Mouse (Mus musculus) liver, embryonic 13.5 days (tissue): ENCODE measurements at regions not wholly inside any gene's neighbourhood (a gene's known extent, or its start where the extent isn't known, plus 50 kb on each side); places are given as distances from the start of the nearest gene placed in this dataset.

Experiments
- ATAC-seq: fragments of 200-750 bp; cut with Nextera tagmentation; 2 replicates; pipeline ENCODE4 v1.8.0; 2017; ENCODE audit warnings: low read depth, mild to moderate bottlenecking, moderate number of reproducible peaks, moderate library complexity
- DNase-seq: peaks from one replicate; pipeline ENCODE4 v3.0.0; 2022
- H3K27ac ChIP-seq: fragments of 300-500 bp; sonication (generic); 2 replicates; pipeline ENCODE4 v1.5.1; 2015; ENCODE audit warnings: moderate library complexity, mild to moderate bottlenecking, inconsistent platforms
- H3K27me3 ChIP-seq: fragments of 300-500 bp; sonication (generic); 2 replicates; pipeline ENCODE4 v1.6.1; 2015; ENCODE audit warnings: mild to moderate bottlenecking, inconsistent platforms
- H3K36me3 ChIP-seq: fragments of 300-500 bp; sonication (generic); 2 replicates; pipeline ENCODE4 v1.6.1; 2015; ENCODE audit warnings: mild to moderate bottlenecking, inconsistent platforms
- H3K4me1 ChIP-seq: fragments of 300-500 bp; sonication (generic); replicated peaks from 2 replicates; pipeline ENCODE4 v1.6.1; 2015; ENCODE audit warnings: inconsistent platforms
- H3K4me2 ChIP-seq: fragments of 300-500 bp; sonication (generic); 2 replicates; pipeline ENCODE4 v1.6.1; 2015; ENCODE audit warnings: inconsistent platforms, mild to moderate bottlenecking, moderate library complexity
- H3K4me3 ChIP-seq: fragments of 300-500 bp; sonication (generic); replicated peaks from 2 replicates; pipeline ENCODE4 v1.5.1; 2015; ENCODE audit warnings: mild to moderate bottlenecking, inconsistent platforms
- H3K9ac ChIP-seq: fragments of 300-500 bp; sonication (generic); 2 replicates; pipeline ENCODE4 v1.6.1; 2015; ENCODE audit warnings: mild to moderate bottlenecking, inconsistent platforms
- H3K9me3 ChIP-seq: fragments of 300-500 bp; sonication (generic); replicated peaks from 2 replicates; pipeline ENCODE4 v1.6.1; 2016; ENCODE audit warnings: inconsistent platforms
- WGBS: fragments of 180-500 bp; shearing (Covaris S2); methylation state at CpG from one replicate; pipeline ENCODE4 v1.1.7; 2015; ENCODE audit not compliant: insufficient replicate concordance; 5-methylcytosine and 5-hydroxymethylcytosine counted together

DNA sequence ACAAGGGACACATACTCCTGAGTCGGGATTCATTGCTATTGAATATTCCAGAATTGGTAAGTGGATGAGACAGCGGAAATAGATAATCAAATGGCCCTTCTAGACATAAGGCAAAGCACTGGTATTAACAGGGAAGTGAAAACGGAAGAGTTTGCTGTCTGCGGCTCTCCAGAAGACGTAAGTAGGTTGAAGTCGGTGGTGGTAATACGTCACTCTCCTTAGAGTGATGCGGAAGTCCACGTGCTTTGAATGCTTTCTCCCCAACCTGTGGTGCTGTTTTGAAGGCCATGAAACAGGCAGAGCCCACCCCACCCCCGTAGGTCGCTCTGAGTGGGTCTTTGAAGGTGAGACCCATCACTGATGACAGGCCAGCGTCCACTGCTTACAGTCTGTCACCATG lies 308.0 kb upstream of the Tbx3 start:
- 51% methylated on average over 12 of the region's 12 CpGs for WGBS
- no peak overlapping the region for H3K4me3 ChIP-seq
- H3K9me3 ChIP-seq = no peaks in the 10 kb centered on the region
- no peaks in the 10 kb centered on the region for H3K4me1 ChIP-seq
- H3K9ac ChIP-seq = no peak overlapping the region
- ATAC-seq (no peak), DNase-seq (no peak)
- no peak overlapping the region for H3K27ac ChIP-seq
- H3K4me2 ChIP-seq = no peak overlapping the region
- H3K27me3 ChIP-seq = no peaks in the 10 kb centered on the region
- no peaks in the 10 kb centered on the region for H3K36me3 ChIP-seq

DNA sequence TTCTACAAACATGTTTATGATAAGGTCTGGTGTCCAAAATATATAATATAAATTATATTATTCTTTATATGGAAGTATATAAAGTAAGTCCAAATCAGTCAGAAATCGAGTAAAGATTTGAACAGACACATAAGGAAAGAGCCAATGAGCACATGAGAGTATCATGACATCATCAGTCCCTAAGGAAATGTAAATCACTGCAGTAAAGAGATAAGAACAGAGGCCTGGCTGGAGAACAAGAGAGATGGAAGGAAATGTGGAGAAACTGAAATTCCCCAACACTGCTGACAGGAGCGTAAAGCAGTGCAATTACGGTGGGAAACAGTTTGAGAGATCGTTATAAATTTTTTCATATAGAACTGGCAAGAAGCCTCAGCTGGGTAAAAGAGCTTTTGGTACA lies 306.2 kb upstream of the Tbx3 start:
- 40% methylated on average over 4 of the region's 4 CpGs for WGBS
- H3K4me1 ChIP-seq = no peaks in the 10 kb centered on the region
- no peaks in the 10 kb centered on the region for H3K27me3 ChIP-seq
- H3K4me2 ChIP-seq = no peak overlapping the region
- H3K9me3 ChIP-seq = no peaks in the 10 kb centered on the region
- no peak overlapping the region for H3K4me3 ChIP-seq
- H3K9ac ChIP-seq = no peak overlapping the region
- no peak for ATAC-seq
- DNase-seq = no peak
- H3K27ac ChIP-seq = no peak overlapping the region
- no peaks in the 10 kb centered on the region for H3K36me3 ChIP-seq

DNA sequence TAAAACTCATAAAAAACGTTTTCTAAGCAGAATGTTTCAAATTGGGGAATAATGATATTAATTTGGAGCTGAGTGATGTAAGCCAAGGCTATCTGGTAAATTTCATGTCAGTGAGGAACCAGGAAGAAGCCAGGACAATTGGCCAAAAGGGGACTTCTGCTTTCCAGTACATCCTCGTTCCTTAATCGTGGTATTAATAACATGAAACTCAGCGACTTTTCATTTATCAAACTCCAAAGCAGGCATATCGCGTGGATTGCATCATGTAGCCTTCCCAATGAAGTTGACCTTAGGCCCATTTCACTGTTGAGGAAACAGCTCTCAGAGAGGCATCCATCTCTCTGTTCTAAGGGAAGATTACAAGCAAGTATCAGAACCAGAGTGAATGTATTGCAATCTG lies 305.3 kb upstream of the Tbx3 start:
- Histone ChIP-seq H3K4me2 (no peak overlapping the region), H3K9ac (no peak overlapping the region), H3K9me3 (no peaks in the 10 kb centered on the region), H3K4me3 (no peak overlapping the region), H3K27ac (no peak overlapping the region), H3K27me3 (no peaks in the 10 kb centered on the region), H3K36me3 (no peaks in the 10 kb centered on the region), H3K4me1 (no peaks in the 10 kb centered on the region)
- no peak for DNase-seq
- WGBS = 51% methylated on average over 6 of the region's 6 CpGs
- ATAC-seq = no peak

DNA sequence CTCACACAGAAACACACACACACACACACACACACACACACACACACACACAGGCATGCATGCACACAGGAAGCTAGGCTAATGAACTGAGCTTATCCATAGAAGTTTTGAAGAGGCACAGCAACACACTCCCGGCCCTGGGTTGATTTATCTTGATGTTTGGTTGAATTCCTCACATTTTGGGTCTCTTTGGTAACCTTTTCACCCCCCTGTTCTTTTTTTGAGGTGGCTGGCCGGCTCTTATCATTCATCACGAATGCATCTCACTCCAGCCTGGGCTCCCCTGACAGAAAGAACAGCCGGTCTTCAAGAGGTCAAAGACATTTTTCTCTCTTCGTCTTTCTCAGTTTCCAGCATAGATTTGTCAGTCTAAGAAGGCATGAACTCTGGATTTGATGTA lies 304.2 kb upstream of the Tbx3 start:
- no peak overlapping the region for H3K4me2 ChIP-seq
- DNase-seq = no peak
- no peaks in the 10 kb centered on the region for H3K27me3 ChIP-seq
- ATAC-seq = no peak
- H3K27ac ChIP-seq = no peak overlapping the region
- no peaks in the 10 kb centered on the region for H3K9me3 ChIP-seq
- no peaks in the 10 kb centered on the region for H3K4me1 ChIP-seq
- 43% methylated on average over 5 of the region's 5 CpGs for WGBS
- H3K36me3 ChIP-seq = no peaks in the 10 kb centered on the region
- H3K4me3 ChIP-seq = no peak overlapping the region
- no peak overlapping the region for H3K9ac ChIP-seq

DNA sequence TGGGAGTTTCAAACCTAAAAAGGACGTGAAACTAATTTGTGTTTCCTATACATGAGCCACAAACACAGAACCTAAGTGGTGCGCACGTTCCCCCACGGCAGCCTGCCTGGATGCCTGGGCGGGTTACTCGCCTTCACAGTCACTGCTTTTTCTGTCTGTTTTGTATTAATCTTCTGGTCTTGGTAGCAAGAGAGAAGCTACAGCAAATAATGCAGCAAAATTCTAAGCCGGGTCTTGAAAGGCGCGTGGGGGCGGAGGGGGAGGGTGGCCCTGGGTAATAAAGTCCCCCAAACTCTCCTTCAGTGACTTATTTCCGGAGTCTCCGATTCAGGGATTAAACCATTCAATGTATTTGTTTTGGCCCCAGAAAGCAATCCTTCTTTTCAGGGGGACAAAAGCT lies 300.0 kb upstream of the Tbx3 start:
- ATAC-seq (no peak), DNase-seq (no peak)
- Histone ChIP-seq H3K4me3 (no peak overlapping the region), H3K27me3 (no peaks in the 10 kb centered on the region), H3K27ac (no peak overlapping the region), H3K9me3 (no peaks in the 10 kb centered on the region), H3K36me3 (no peaks in the 10 kb centered on the region), H3K4me2 (no peak overlapping the region), H3K9ac (no peak overlapping the region), H3K4me1 (no peaks in the 10 kb centered on the region)
- WGBS = 76% methylated on average over 12 of the region's 12 CpGs

DNA sequence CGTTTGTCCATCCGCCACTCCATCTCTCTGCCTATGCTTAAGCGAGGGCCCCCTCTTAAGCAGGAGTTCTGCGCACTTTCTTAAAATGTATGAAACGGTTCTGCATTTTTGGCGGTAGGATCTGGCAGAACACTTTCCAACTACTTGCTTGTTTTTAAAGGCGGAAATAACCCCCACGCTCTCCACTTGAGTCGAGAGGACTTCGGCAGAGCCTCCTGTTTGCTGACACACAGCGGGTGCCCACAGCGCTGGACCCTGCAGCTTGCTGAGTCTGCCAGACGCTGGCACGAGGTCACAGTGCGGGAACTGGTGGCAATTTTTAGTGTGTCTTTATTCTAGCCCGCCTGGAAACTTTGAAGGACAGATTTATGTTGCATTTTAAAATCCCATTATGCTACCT lies 299.5 kb upstream of the Tbx3 start:
- Histone ChIP-seq H3K4me2 (no peak overlapping the region), H3K9me3 (no peaks in the 10 kb centered on the region), H3K9ac (no peak overlapping the region), H3K4me1 (no peaks in the 10 kb centered on the region), H3K27me3 (no peaks in the 10 kb centered on the region), H3K4me3 (no peak overlapping the region), H3K36me3 (no peaks in the 10 kb centered on the region), H3K27ac (no peak overlapping the region)
- DNase-seq = no peak
- no peak for ATAC-seq
- 51% methylated on average over 16 of the region's 16 CpGs for WGBS

- Histone ChIP-seq H3K27me3 (no peaks in the 10 kb centered on the region), H3K9ac (no peak overlapping the region), H3K4me2 (no peak overlapping the region), H3K36me3 (no peaks in the 10 kb centered on the region), H3K9me3 (no peaks in the 10 kb centered on the region), H3K27ac (no peak overlapping the region), H3K4me1 (0 out of 2 replicates have a peak, but pooled peaks cover 2% of the 10 kb centered on the region), H3K4me3 (no peak overlapping the region)
- ATAC-seq (no peak), DNase-seq (no peak)
- WGBS = 71% methylated on average over 24 of the region's 24 CpGs
Observed at GRCm38 (mm10) chr5:119373774-119374700, 296.4 kb upstream of the Tbx3 start.

DNA sequence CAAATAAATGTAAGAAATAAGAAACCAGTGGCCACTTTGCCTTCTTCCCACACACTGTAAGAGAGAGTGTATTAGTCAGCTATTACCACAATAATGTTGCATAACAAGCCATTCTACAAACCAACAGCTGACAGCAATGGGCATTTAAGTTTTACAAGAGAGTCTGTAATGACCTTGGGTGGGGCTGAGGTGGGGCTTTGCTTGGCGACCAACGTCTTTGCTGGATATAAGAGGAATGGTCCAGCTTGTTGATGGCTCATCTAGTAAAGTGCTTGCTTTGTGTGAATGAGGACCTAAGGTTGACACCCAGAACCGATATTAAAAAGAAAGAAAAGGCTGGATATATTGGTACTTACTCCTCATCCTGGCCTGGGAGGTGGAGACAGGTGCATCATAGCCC lies 295.6 kb upstream of the Tbx3 start:
- 63% methylated on average over 3 of the region's 3 CpGs for WGBS
- no peaks in the 10 kb centered on the region for H3K36me3 ChIP-seq
- ATAC-seq = no peak

DNA sequence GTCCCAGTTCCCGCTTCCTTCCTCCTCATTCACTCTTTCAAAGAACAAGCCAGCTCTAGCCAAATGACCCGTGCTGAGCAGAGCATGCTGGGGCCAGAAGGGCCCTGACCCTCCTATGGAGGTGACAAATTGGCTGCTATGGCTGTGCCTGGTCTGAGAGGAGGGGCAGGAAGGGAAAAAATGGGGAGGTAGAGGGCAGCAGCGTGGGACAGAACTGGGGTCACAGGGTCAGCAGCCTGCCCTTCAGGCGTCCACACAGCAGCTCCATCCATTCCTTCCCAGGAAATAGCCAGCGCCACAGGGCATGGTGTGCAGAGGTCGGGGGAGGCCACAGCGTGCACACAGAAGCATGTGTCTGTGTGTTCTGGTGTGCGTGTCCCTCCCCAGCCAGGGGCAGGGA lies 292.2 kb upstream of the Tbx3 start:
- H3K36me3 ChIP-seq = no peaks in the 10 kb centered on the region
- no peak overlapping the region for H3K4me3 ChIP-seq
- peaks cover 7% of the 10 kb centered on the region; the same call in 1 of the 2 replicates for H3K4me1 ChIP-seq
- H3K27me3 ChIP-seq = no peaks in the 10 kb centered on the region
- H3K4me2 ChIP-seq = no peak overlapping the region
- WGBS = 42% methylated on average over 8 of the region's 8 CpGs
- ATAC-seq (no peak), DNase-seq (no peak)
- H3K9ac ChIP-seq = no peak overlapping the region
- no peak overlapping the region for H3K27ac ChIP-seq
- H3K9me3 ChIP-seq = no peaks in the 10 kb centered on the region

More for the DNA sequence above, 295.6 kb upstream of the Tbx3 start:
- no peak overlapping the region for H3K4me2 ChIP-seq
- H3K27ac ChIP-seq = no peak overlapping the region
- H3K4me1 ChIP-seq = peaks cover 3% of the 10 kb centered on the region; the same call in 1 of the 2 replicates
- H3K27me3 ChIP-seq = no peaks in the 10 kb centered on the region
- H3K9ac ChIP-seq = no peak overlapping the region
- no peak for DNase-seq
- no peaks in the 10 kb centered on the region for H3K9me3 ChIP-seq
- no peak overlapping the region for H3K4me3 ChIP-seq

DNA sequence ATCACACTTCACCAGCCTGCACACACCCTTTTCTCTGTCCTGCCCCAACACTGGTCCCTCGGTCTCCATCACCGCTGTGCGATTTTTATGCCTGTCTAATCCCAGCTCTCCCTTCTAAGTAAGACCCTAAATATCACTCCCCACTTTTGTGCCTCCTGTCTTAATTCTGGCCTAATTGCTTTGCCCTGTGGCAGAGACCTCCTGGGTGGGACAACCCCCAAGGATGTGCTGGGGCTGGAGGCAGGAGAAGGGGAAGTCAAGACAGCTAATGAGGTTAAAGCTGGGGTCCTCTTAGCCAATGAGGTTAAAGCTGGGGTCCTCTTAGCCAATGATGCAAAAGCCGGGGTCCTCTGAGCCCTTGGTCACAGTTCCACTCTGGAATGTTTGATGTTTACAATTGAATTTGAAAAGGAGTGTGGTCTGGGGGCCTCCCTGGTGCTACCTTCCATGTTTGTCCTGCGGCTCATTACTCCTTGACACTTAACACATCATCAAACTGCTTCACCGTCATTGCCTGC lies 290.5 kb upstream of the Tbx3 start:
- Histone ChIP-seq H3K27me3 (no peaks in the 10 kb centered on the region), H3K9me3 (no peaks in the 10 kb centered on the region), H3K4me1 (peaks cover 7% of the 10 kb centered on the region; the same call in 1 of the 2 replicates), H3K36me3 (no peaks in the 10 kb centered on the region), H3K4me3 (no peak overlapping the region), H3K9ac (no peak overlapping the region), H3K4me2 (no peak overlapping the region), H3K27ac (no peak overlapping the region)
- ATAC-seq (no peak), DNase-seq (no peak)
- WGBS = 60% methylated on average over 6 of the region's 6 CpGs

GRCm38 (mm10) chr5:119381495-119381894 lies 289.0 kb upstream of the Tbx3 start:
- no peak for DNase-seq
- no peak for ATAC-seq
- no peak overlapping the region for H3K27ac ChIP-seq
- no peak overlapping the region for H3K4me2 ChIP-seq
- H3K36me3 ChIP-seq = no peaks in the 10 kb centered on the region
- 85% methylated on average over 12 of the region's 12 CpGs for WGBS
- H3K9me3 ChIP-seq = no peaks in the 10 kb centered on the region
- no peak overlapping the region for H3K4me3 ChIP-seq
- no peak overlapping the region for H3K9ac ChIP-seq
- peaks cover 12% of the 10 kb centered on the region; the same call in 1 of the 2 replicates for H3K4me1 ChIP-seq
- H3K27me3 ChIP-seq = no peaks in the 10 kb centered on the region

DNA sequence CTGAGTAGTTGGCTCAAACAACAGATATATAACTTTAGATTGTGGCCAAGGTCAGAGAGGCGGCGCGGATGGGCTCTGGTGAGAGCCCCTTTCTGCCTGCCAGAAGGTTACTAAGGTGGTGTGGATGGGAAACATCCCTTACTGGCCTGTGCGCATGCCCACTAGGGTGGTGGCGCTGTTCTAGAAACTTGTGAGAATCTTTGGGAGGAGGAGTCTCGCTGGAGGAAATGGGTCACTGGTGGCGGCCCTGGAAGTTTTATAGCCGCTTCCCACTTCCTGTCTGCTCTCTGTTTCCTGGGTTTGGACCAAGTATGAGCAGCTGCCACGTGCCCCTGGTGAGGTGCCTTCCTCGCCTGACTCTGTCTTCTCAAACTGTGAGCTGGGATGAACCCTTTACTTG lies 285.0 kb upstream of the Tbx3 start:
- H3K9ac ChIP-seq = no peak overlapping the region
- DNase-seq = no peak
- no peak overlapping the region for H3K27ac ChIP-seq
- ATAC-seq = no peak
- H3K27me3 ChIP-seq = no peaks in the 10 kb centered on the region
- no peak overlapping the region for H3K4me2 ChIP-seq
- H3K9me3 ChIP-seq = no peaks in the 10 kb centered on the region
- H3K4me1 ChIP-seq = 0 out of 2 replicates have a peak, but pooled peaks cover 5% of the 10 kb centered on the region
- 59% methylated on average over 10 of the region's 10 CpGs for WGBS
- H3K36me3 ChIP-seq = no peaks in the 10 kb centered on the region
- H3K4me3 ChIP-seq = no peak overlapping the region
